Mouse (Mus musculus) ES-Bruce4 (cell line): Measurements from ENCODE around the gene Atad5. TPM values are rescaled to one million over a fixed set of nuclear protein-coding genes. Genes with fewer than 3 reads are reported as not detected.

Source experiments
- H3K27ac ChIP-seq: 2 replicates; pipeline ENCODE4 v1.5.1; 2012; ENCODE audit warnings: low read length, inconsistent platforms; ENCODE audit not compliant: insufficient read depth
- H3K27me3 ChIP-seq: 2 replicates; pipeline ENCODE4 v1.6.1; 2012; ENCODE audit warnings: mild to moderate bottlenecking, low read length, inconsistent platforms; ENCODE audit not compliant: control insufficient read depth, poor library complexity, insufficient read depth, severe bottlenecking
- H3K36me3 ChIP-seq: 2 replicates; pipeline ENCODE4 v1.6.1; 2012; ENCODE audit warnings: inconsistent platforms, mild to moderate bottlenecking, low read length, moderate library complexity; ENCODE audit not compliant: control insufficient read depth, poor library complexity, insufficient read depth, severe bottlenecking
- H3K4me1 ChIP-seq: one replicate; pipeline ENCODE4 v1.8.1; 2011; ENCODE audit warnings: low read length; ENCODE audit not compliant: control insufficient read depth, insufficient read depth
- H3K4me3 ChIP-seq: 2 replicates; pipeline ENCODE4 v1.5.1; 2011; ENCODE audit warnings: low read depth, mild to moderate bottlenecking, low read length
- H3K9ac ChIP-seq: 2 replicates; pipeline ENCODE4 v1.6.1; 2012; ENCODE audit warnings: low read depth, mild to moderate bottlenecking, inconsistent platforms; ENCODE audit not compliant: poor library complexity, severe bottlenecking
- H3K9me3 ChIP-seq: replicated peaks from 2 replicates; pipeline ENCODE4 v1.6.1; 2012; ENCODE audit warnings: mild to moderate bottlenecking, low read length, inconsistent platforms; ENCODE audit not compliant: control insufficient read depth, poor library complexity, insufficient read depth, severe bottlenecking
- CTCF ChIP-seq: IDR thresholded peaks from one replicate; pipeline ENCODE4 v1.8.1; 2011; ENCODE audit warnings: low read depth, low read length
- EP300 ChIP-seq: IDR thresholded peaks from 2 replicates; pipeline ENCODE4 v1.6.1; 2011; ENCODE audit warnings: low read depth, low read length; ENCODE audit not compliant: insufficient read depth
- POLR2A ChIP-seq: IDR thresholded peaks from one replicate; pipeline ENCODE4 v1.8.1; 2011; ENCODE audit warnings: low read length; ENCODE audit not compliant: insufficient read depth
- polyA plus RNA-seq: library from polyadenylated mRNA; stranded (reverse); fragments of >200 nt; gene quantifications from 2 replicates; pipeline ENCODE4 v1.2.4, GENCODE M21; 2011; ENCODE audit warnings: low read depth; ENCODE audit not compliant: missing spikeins, insufficient read depth, insufficient read length

The Atad5 gene
- polyA plus RNA-seq, 1 experiment, result 26.6 TPM

- Histone ChIP-seq H3K27me3 (no peaks in the 10 kb centered on the region), H3K9ac (peak within 1 kb of the TSS; percentile 68), H3K36me3 (no peaks in the 10 kb centered on the region), H3K4me1 (no peaks in the 10 kb centered on the region), H3K9me3 (no peaks in the 10 kb centered on the region), H3K4me3 (peak within 1 kb of the TSS; percentile 89), H3K27ac (peak within 1 kb of the TSS; percentile 44)
- TF ChIP-seq POLR2A (peak; percentile 85), EP300 (no peak), CTCF (no peak)
These were observed 94.6 kb downstream of the Atad5 start, which contains the start of gene Rnf135 for GRCm38 (mm10) chr11:80183705-80184255. Gene Rnf135, plus strand, starts transcription at chr11:80183851.

- Histone ChIP-seq H3K4me3 (peak overlapping the region; percentile 37; the same call in 1 of the 2 replicates), H3K4me1 (no peaks in the 10 kb centered on the region), H3K27ac (peak overlapping the region; percentile 27; the same call in 1 of the 2 replicates), H3K36me3 (no peaks in the 10 kb centered on the region), H3K9me3 (no peaks in the 10 kb centered on the region), H3K27me3 (no peaks in the 10 kb centered on the region), H3K9ac (peak overlapping the region; percentile 68)
- no peak for TF ChIP-seq CTCF
- TF ChIP-seq POLR2A, result no peak
- TF ChIP-seq EP300, result no peak
These were observed 95.4 kb downstream of the Atad5 start for GRCm38 (mm10) chr11:80184531-80185071.

Other genes starting within 250 kb of the Atad5 start
- 108 and 117 TPM in 2 replicates for gene Utp6, start 127.0 kb upstream of the Atad5 start, polyA plus RNA-seq
- gene Suz12, start 96.3 kb upstream of the Atad5 start, polyA plus RNA-seq, result 215 and 235 TPM in 2 replicates
- gene Crlf3, start 8.4 kb upstream of the Atad5 start, polyA plus RNA-seq, result 50.9 and 59.1 TPM in 2 replicates
- 31.2 and 37.3 TPM in 2 replicates for gene Tefm, start 52.8 kb downstream of the Atad5 start, polyA plus RNA-seq
- 3.4 and 3.5 TPM in 2 replicates for gene Adap2, start 64.7 kb downstream of the Atad5 start, polyA plus RNA-seq
- gene Rnf135, start 94.5 kb downstream of the Atad5 start, polyA plus RNA-seq, result 4.5 and 5.3 TPM in 2 replicates
- gene Rhot1, start 119.6 kb downstream of the Atad5 start, polyA plus RNA-seq, result 52.5 and 52.9 TPM in 2 replicates
- 0.29 and 0.69 TPM in 2 replicates for gene Rhbdl3, start 211.5 kb downstream of the Atad5 start, polyA plus RNA-seq